Mouse (Mus musculus): ENCODE data around the gene Ankib1. TPM values are rescaled to one million over a fixed set of nuclear protein-coding genes. Genes with fewer than 3 reads are reported as not detected.

Gene Ankib1
- polyA plus RNA-seq, 1 experiment from 2014 or later = 12.4 TPM

DNA sequence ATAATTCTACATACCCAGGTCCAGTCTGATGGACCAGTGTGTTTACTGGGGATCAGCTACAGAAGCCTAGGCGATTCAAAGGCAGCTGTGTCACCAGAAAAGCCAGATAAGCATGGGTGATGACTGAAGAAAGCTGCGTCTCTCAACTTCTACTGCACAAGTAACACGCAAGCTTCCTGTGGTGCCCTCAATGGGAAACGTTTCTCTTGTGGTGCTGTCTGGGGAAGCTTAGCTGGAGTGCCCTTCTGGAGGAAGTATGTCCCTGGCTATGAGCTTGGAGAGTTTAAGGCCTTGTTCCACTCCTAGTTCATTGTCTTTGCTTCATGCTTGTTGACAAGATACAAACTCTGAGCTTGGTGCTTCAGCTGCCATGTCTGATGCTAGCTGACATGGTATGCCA is 83.4 kb downstream of the Ankib1 start:
- H3K9me3 ChIP-seq (replicated peaks; ENCODE audit: control insufficient read depth, low read length) = no peaks in the 10 kb centered on the region
- H3K36me3 ChIP-seq (replicated peaks; ENCODE audit: control insufficient read depth, insufficient read depth, low read depth, low read length) = no peaks in the 10 kb centered on the region
- no peak for ATAC-seq (replicated peaks; ENCODE audit: insufficient number of reproducible peaks, low FRiP score, low TSS enrichment, low read depth)
- no peak overlapping the region for H3K27ac ChIP-seq (replicated peaks; ENCODE audit: low read depth, low read length)
- no peak overlapping the region for H3K9ac ChIP-seq (replicated peaks; ENCODE audit: low read length)
- no peaks in the 10 kb centered on the region for H3K4me1 ChIP-seq (ENCODE audit: control insufficient read depth, insufficient read depth, low read length)
- H3K4me3 ChIP-seq (ENCODE audit: low read depth, low read length) = no peak overlapping the region
- no peak for DNase-seq (ENCODE audit: low spot score)
- H3K4me2 ChIP-seq (ENCODE audit: low read depth, low read length) = no peak overlapping the region
- 92% methylated on average over 4 of the region's 4 CpGs for WGBS
- H3K27me3 ChIP-seq (ENCODE audit: control insufficient read depth, insufficient read depth, low read length) = no peaks in the 10 kb centered on the region

DNA sequence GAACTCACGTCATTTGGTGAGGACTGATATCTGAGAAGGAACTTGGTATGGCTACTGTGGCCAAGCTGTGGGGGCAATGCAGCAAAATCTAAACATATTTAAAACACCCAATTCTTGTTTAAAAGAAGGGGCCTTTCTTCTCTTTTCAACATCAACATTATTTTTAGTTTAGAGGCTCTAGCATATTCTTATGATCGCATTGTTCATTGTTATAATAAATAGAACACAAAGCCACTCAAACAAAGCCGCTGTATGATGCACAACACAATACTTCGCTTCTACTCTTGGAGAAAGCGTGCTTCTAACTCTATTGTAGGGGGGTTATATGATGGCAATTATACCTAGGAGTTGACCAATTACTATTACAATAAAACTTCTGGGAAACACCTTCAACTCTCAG is 86.9 kb downstream of the Ankib1 start:
- Histone ChIP-seq H3K9ac (replicated peaks; ENCODE audit: low read length) (no peak overlapping the region), H3K27me3 (ENCODE audit: control insufficient read depth, insufficient read depth, low read length) (no peaks in the 10 kb centered on the region), H3K36me3 (replicated peaks; ENCODE audit: control insufficient read depth, insufficient read depth, low read depth, low read length) (no peaks in the 10 kb centered on the region), H3K4me1 (ENCODE audit: control insufficient read depth, insufficient read depth, low read length) (no peaks in the 10 kb centered on the region), H3K4me2 (ENCODE audit: low read depth, low read length) (no peak overlapping the region), H3K27ac (replicated peaks; ENCODE audit: low read depth, low read length) (no peak overlapping the region), H3K4me3 (ENCODE audit: low read depth, low read length) (no peak overlapping the region), H3K9me3 (replicated peaks; ENCODE audit: control insufficient read depth, low read length) (no peaks in the 10 kb centered on the region)
- ATAC-seq (replicated peaks; ENCODE audit: insufficient number of reproducible peaks, low FRiP score, low TSS enrichment, low read depth) (no peak), DNase-seq (ENCODE audit: low spot score) (no peak)
- 96% methylated on average over 5 of the region's 5 CpGs for WGBS

DNA sequence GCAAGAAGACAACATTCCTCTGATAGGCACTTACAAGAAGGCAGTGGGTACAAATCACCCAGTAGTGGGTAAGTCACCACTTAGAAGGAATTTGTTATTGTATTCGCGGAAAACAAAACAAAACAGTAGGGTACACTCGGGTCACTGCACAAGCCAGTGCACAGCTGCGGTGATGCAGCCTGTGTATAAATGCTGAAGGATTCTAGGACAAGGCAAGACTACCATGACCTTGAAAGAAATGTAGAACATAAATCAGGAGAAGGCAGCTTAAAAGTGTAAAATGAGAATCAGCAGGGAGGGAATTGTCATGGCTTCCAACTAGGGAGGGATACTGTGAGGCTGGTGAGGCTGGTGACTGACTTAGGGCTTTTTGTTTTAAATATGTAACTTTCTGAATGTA is 100.5 kb downstream of the Ankib1 start:
- ATAC-seq (replicated peaks; ENCODE audit: insufficient number of reproducible peaks, low FRiP score, low TSS enrichment, low read depth) (no peak), DNase-seq (ENCODE audit: low spot score) (no peak)
- Histone ChIP-seq H3K4me3 (ENCODE audit: low read depth, low read length) (no peak overlapping the region), H3K9me3 (replicated peaks; ENCODE audit: control insufficient read depth, low read length) (no peaks in the 10 kb centered on the region), H3K4me2 (ENCODE audit: low read depth, low read length) (no peak overlapping the region), H3K27me3 (ENCODE audit: control insufficient read depth, insufficient read depth, low read length) (no peaks in the 10 kb centered on the region), H3K27ac (replicated peaks; ENCODE audit: low read depth, low read length) (no peak overlapping the region), H3K9ac (replicated peaks; ENCODE audit: low read length) (no peak overlapping the region), H3K4me1 (ENCODE audit: control insufficient read depth, insufficient read depth, low read length) (no peaks in the 10 kb centered on the region), H3K36me3 (replicated peaks; ENCODE audit: control insufficient read depth, insufficient read depth, low read depth, low read length) (no peaks in the 10 kb centered on the region; the same call in 1 of the 2 replicates)
- 88% methylated on average over 4 of the region's 4 CpGs for WGBS

DNA sequence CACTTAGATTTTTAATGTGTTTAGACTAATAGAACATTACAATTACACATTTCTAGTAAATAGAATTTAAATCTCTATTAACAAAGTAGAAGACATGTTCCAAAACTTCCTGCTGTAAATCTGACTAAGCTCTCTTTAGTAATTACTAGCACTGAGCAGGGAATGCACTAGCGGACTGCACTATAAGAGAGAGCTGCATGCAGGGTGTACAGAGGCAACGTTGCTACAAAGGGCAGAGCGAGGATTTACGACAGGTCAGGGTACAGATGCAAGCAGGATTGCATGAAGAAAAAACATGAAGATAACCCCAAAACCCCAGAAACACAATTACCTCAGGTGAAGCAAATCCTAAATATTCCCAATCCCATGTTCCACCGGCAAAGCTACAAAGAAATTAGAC is 102.7 kb downstream of the Ankib1 start:
- DNase-seq (ENCODE audit: low spot score) (no peak), ATAC-seq (replicated peaks; ENCODE audit: insufficient number of reproducible peaks, low FRiP score, low TSS enrichment, low read depth) (no peak)
- Histone ChIP-seq H3K4me3 (ENCODE audit: low read depth, low read length) (no peak overlapping the region), H3K9ac (replicated peaks; ENCODE audit: low read length) (no peak overlapping the region), H3K27me3 (ENCODE audit: control insufficient read depth, insufficient read depth, low read length) (no peaks in the 10 kb centered on the region), H3K4me1 (ENCODE audit: control insufficient read depth, insufficient read depth, low read length) (no peaks in the 10 kb centered on the region), H3K27ac (replicated peaks; ENCODE audit: low read depth, low read length) (no peak overlapping the region), H3K9me3 (replicated peaks; ENCODE audit: control insufficient read depth, low read length) (no peaks in the 10 kb centered on the region), H3K36me3 (replicated peaks; ENCODE audit: control insufficient read depth, insufficient read depth, low read depth, low read length) (no peaks in the 10 kb centered on the region; the same call in 1 of the 2 replicates), H3K4me2 (ENCODE audit: low read depth, low read length) (no peak overlapping the region)
- 95% methylated on average over 5 of the region's 5 CpGs for WGBS

DNA sequence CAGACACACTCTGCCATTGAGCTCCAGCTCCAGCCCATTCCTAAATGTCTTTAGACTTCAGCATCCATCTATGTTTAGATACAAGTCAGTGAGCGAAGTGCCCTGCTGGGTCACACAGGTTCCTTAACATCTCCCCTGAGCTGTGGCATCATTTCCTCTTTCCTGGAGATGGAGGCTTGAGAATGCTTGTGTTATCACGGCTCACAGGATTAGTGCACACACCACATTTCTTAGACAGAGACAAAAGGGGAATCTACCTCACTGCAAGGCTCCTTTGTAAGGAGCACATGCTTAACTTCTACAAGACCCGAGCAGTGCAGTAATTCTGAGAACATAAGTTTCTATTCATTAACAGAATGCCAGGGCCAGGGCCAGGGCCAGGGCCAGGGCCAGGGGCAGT is 106.7 kb downstream of the Ankib1 start:
- no peak for ATAC-seq (replicated peaks; ENCODE audit: insufficient number of reproducible peaks, low FRiP score, low TSS enrichment, low read depth)
- H3K9me3 ChIP-seq (replicated peaks; ENCODE audit: control insufficient read depth, low read length) = no peaks in the 10 kb centered on the region
- no peak overlapping the region for H3K4me3 ChIP-seq (ENCODE audit: low read depth, low read length)
- H3K27me3 ChIP-seq (ENCODE audit: control insufficient read depth, insufficient read depth, low read length) = no peaks in the 10 kb centered on the region
- no peak for DNase-seq (ENCODE audit: low spot score)
- no peak overlapping the region for H3K9ac ChIP-seq (replicated peaks; ENCODE audit: low read length)
- H3K4me1 ChIP-seq (ENCODE audit: control insufficient read depth, insufficient read depth, low read length) = no peaks in the 10 kb centered on the region
- WGBS = 88% methylated on average over 3 of the region's 3 CpGs
- H3K4me2 ChIP-seq (ENCODE audit: low read depth, low read length) = no peak overlapping the region
- H3K36me3 ChIP-seq (replicated peaks; ENCODE audit: control insufficient read depth, insufficient read depth, low read depth, low read length) = peaks cover 2% of the 10 kb centered on the region
- no peak overlapping the region for H3K27ac ChIP-seq (replicated peaks; ENCODE audit: low read depth, low read length)

DNA sequence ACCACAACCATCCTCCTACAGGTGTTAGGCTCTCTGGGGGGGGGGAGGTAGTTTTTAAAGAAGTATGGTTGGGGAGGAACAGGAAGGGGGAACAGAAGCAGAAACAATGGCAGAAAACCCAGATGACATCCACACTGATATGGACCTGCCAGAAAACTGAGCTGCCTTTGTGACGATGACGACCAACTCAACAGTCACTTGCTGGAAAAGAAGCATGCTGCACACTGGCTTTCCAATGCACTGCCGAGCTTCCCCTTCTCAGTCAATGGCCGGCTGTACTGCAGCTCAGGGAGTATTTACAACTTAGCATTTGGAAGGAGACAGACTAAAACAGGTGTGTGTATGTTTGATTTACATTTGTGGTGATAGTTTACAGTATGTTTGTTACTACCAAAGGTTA is 107.5 kb downstream of the Ankib1 start:
- H3K27ac ChIP-seq (replicated peaks; ENCODE audit: low read depth, low read length) = no peak overlapping the region
- no peak for DNase-seq (ENCODE audit: low spot score)
- no peak overlapping the region for H3K9ac ChIP-seq (replicated peaks; ENCODE audit: low read length)
- no peaks in the 10 kb centered on the region for H3K4me1 ChIP-seq (ENCODE audit: control insufficient read depth, insufficient read depth, low read length)
- H3K4me3 ChIP-seq (ENCODE audit: low read depth, low read length) = no peak overlapping the region
- ATAC-seq (replicated peaks; ENCODE audit: insufficient number of reproducible peaks, low FRiP score, low TSS enrichment, low read depth) = no peak
- no peaks in the 10 kb centered on the region for H3K27me3 ChIP-seq (ENCODE audit: control insufficient read depth, insufficient read depth, low read length)
- peaks cover 2% of the 10 kb centered on the region for H3K36me3 ChIP-seq (replicated peaks; ENCODE audit: control insufficient read depth, insufficient read depth, low read depth, low read length)
- H3K9me3 ChIP-seq (replicated peaks; ENCODE audit: control insufficient read depth, low read length) = no peaks in the 10 kb centered on the region
- 93% methylated on average over 4 of the region's 4 CpGs for WGBS
- no peak overlapping the region for H3K4me2 ChIP-seq (ENCODE audit: low read depth, low read length)

DNA sequence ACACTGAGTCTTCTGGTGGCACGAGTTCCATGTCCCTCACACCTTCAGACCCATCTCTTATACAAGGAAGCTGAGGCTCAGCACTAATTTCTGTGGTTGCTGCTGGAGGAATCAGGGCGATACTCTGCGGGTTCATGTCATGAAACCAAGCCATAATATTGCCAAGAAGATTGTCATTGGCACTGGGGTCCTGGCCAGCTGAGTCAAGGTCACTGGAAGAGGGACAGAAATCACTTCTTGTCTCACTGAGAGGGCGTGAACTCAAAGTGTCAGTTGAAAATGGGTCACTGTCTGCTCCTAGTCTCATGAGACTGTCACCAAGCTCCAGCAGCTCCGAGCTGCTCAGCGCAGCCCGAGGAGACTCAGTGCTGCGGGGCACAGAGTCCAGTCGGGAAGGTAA is 109.8 kb downstream of the Ankib1 start:
- H3K4me2 ChIP-seq (ENCODE audit: low read depth, low read length) = no peak overlapping the region
- H3K9me3 ChIP-seq (replicated peaks; ENCODE audit: control insufficient read depth, low read length) = no peaks in the 10 kb centered on the region
- WGBS = 96% methylated on average over 9 of the region's 9 CpGs
- no peaks in the 10 kb centered on the region for H3K4me1 ChIP-seq (ENCODE audit: control insufficient read depth, insufficient read depth, low read length)
- no peak overlapping the region for H3K4me3 ChIP-seq (ENCODE audit: low read depth, low read length)
- H3K36me3 ChIP-seq (replicated peaks; ENCODE audit: control insufficient read depth, insufficient read depth, low read depth, low read length) = peaks cover 2% of the 10 kb centered on the region
- no peak for DNase-seq (ENCODE audit: low spot score)
- no peaks in the 10 kb centered on the region for H3K27me3 ChIP-seq (ENCODE audit: control insufficient read depth, insufficient read depth, low read length)
- ATAC-seq (replicated peaks; ENCODE audit: insufficient number of reproducible peaks, low FRiP score, low TSS enrichment, low read depth) = no peak
- no peak overlapping the region for H3K9ac ChIP-seq (replicated peaks; ENCODE audit: low read length)
- no peak overlapping the region for H3K27ac ChIP-seq (replicated peaks; ENCODE audit: low read depth, low read length)

DNA sequence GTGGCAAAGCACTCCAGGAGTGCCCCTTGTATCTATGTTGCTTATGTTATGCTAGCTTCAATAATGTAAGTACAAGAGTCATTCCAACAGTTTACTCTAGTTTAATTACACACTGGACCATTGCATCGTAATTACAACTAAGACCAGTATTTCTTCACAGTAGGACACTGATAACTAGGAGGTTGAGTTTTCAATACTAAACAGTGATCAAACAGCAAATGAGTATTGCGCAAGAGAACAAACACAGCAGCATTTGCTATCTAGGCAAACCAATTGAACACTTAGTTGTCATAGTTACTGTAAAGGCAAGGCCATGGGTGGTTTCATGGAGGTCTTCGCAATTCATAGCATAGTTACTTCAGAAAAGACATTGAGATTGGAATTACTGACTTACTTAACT is 111.4 kb downstream of the Ankib1 start:
- ATAC-seq (replicated peaks; ENCODE audit: insufficient number of reproducible peaks, low FRiP score, low TSS enrichment, low read depth) = no peak
- Histone ChIP-seq H3K4me3 (ENCODE audit: low read depth, low read length) (no peak overlapping the region), H3K4me1 (ENCODE audit: control insufficient read depth, insufficient read depth, low read length) (no peaks in the 10 kb centered on the region), H3K27me3 (ENCODE audit: control insufficient read depth, insufficient read depth, low read length) (no peaks in the 10 kb centered on the region), H3K9ac (replicated peaks; ENCODE audit: low read length) (no peak overlapping the region), H3K9me3 (replicated peaks; ENCODE audit: control insufficient read depth, low read length) (no peaks in the 10 kb centered on the region), H3K36me3 (replicated peaks; ENCODE audit: control insufficient read depth, insufficient read depth, low read depth, low read length) (peaks cover 2% of the 10 kb centered on the region), H3K4me2 (ENCODE audit: low read depth, low read length) (no peak overlapping the region), H3K27ac (replicated peaks; ENCODE audit: low read depth, low read length) (no peak overlapping the region)
- WGBS = 96% methylated on average over 3 of the region's 3 CpGs
- no peak for DNase-seq (ENCODE audit: low spot score)

All from embryonic facial prominence, embryonic 11.5 days (tissue).